Mouse (Mus musculus): ENCODE measurements around the gene Aasdh. TPM values are rescaled to one million over a fixed set of nuclear protein-coding genes. Genes with fewer than 3 reads are reported as not detected.

Aasdh gene
- polyA plus RNA-seq, 1 experiment from 2014 or later: 19.5 TPM

DNA sequence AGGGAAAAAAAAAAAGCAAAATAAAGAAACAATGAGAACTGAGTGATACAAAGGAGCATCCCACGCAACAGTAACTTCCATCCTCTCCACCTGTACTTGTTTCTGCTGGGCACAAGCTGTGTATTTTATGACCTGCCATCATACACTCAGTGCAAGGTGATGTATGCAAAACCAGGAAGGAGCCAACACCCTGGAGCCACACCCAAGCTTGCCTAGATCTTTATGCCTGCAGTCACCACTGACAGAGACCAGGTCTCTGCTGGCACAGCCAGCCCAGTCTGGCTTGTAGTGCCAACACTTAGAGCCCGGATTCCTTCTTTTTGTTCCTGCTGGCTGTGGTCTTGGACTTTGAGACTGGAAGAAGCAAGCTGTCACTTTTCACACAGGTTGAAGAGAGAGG lies 63.5 kb downstream of the Aasdh start:
- 86% methylated on average over 2 of the region's 2 CpGs for whole genome bisulfite sequencing
- ATAC-seq (ENCODE audit: low FRiP score, low TSS enrichment) (no peak), DNase-seq (no peak)
- no peaks in the 10 kb centered on the region for H3K9me3 ChIP-seq (ENCODE audit: control insufficient read depth, low read length)
- H3K27me3 ChIP-seq (ENCODE audit: control insufficient read depth, insufficient read depth, low read length): no peaks in the 10 kb centered on the region
- no peak overlapping the region for H3K4me3 ChIP-seq (replicated peaks; ENCODE audit: low read depth, low read length)
- H3K9ac ChIP-seq (replicated peaks; ENCODE audit: low read length): no peak overlapping the region
- H3K4me2 ChIP-seq (ENCODE audit: low read length): no peak overlapping the region
- peaks cover 15% of the 10 kb centered on the region for H3K4me1 ChIP-seq (ENCODE audit: control insufficient read depth, insufficient read depth, low read length)
- H3K36me3 ChIP-seq (ENCODE audit: control insufficient read depth, insufficient read depth, low read length): peaks cover 15% of the 10 kb centered on the region
- no peak overlapping the region for H3K27ac ChIP-seq (replicated peaks; ENCODE audit: low read depth, low read length)

- H3K4me1 ChIP-seq (ENCODE audit: control insufficient read depth, insufficient read depth, low read length): peaks cover 9% of the 10 kb centered on the region
- no peak overlapping the region for H3K4me2 ChIP-seq (ENCODE audit: low read length)
- no peak overlapping the region for H3K27ac ChIP-seq (replicated peaks; ENCODE audit: low read depth, low read length)
- ATAC-seq (ENCODE audit: low FRiP score, low TSS enrichment) (no peak), DNase-seq (no peak)
- H3K36me3 ChIP-seq (ENCODE audit: control insufficient read depth, insufficient read depth, low read length): peaks cover 12% of the 10 kb centered on the region
- H3K4me3 ChIP-seq (replicated peaks; ENCODE audit: low read depth, low read length): no peak overlapping the region
- 92% methylated on average over 6 of the region's 6 CpGs for WGBS
- H3K27me3 ChIP-seq (ENCODE audit: control insufficient read depth, insufficient read depth, low read length): no peaks in the 10 kb centered on the region
- no peak overlapping the region for H3K9ac ChIP-seq (replicated peaks; ENCODE audit: low read length)
- no peaks in the 10 kb centered on the region for H3K9me3 ChIP-seq (ENCODE audit: control insufficient read depth, low read length)
Observed at GRCm38 (mm10) chr5:76839786-76840185, 65.5 kb downstream of the Aasdh start.

DNA sequence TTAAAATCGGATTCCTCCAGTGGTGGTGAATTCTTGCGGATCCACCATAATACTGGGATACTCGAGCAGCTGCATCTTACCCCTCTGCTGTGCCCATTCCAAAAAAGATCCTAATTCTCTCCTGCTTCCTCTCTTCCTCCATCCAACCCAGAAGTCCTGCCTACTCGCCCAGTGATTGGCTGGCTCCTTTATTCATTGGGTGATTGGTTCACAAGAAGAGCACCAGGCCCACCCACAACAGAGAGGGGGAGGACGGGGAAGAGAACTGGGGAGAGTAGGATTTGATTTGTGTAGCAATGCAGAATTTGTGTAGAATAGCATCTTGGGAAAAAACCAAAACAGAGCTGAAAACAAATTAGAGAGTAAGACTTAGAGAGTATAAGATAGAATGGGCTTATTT lies 68.3 kb downstream of the Aasdh start:
- no peak overlapping the region for H3K9ac ChIP-seq (replicated peaks; ENCODE audit: low read length)
- DNase-seq (no peak), ATAC-seq (ENCODE audit: low FRiP score, low TSS enrichment) (no peak)
- WGBS: 63% methylated on average over 5 of the region's 5 CpGs
- no peaks in the 10 kb centered on the region for H3K9me3 ChIP-seq (ENCODE audit: control insufficient read depth, low read length)
- H3K4me1 ChIP-seq (ENCODE audit: control insufficient read depth, insufficient read depth, low read length): no peaks in the 10 kb centered on the region
- H3K27ac ChIP-seq (replicated peaks; ENCODE audit: low read depth, low read length): no peak overlapping the region
- H3K36me3 ChIP-seq (ENCODE audit: control insufficient read depth, insufficient read depth, low read length): peaks cover 18% of the 10 kb centered on the region
- no peak overlapping the region for H3K4me3 ChIP-seq (replicated peaks; ENCODE audit: low read depth, low read length)
- no peaks in the 10 kb centered on the region for H3K27me3 ChIP-seq (ENCODE audit: control insufficient read depth, insufficient read depth, low read length)
- no peak overlapping the region for H3K4me2 ChIP-seq (ENCODE audit: low read length)

GRCm38 (mm10) chr5:76832529-76833210 lies 72.6 kb downstream of the Aasdh start:
- H3K36me3 ChIP-seq (ENCODE audit: control insufficient read depth, insufficient read depth, low read length): 0 out of 2 replicates have a peak, but pooled peaks cover 10% of the 10 kb centered on the region
- H3K9me3 ChIP-seq (ENCODE audit: control insufficient read depth, low read length): no peaks in the 10 kb centered on the region
- no peaks in the 10 kb centered on the region for H3K27me3 ChIP-seq (ENCODE audit: control insufficient read depth, insufficient read depth, low read length)
- no peak overlapping the region for H3K9ac ChIP-seq (replicated peaks; ENCODE audit: low read length)
- no peak overlapping the region for H3K4me3 ChIP-seq (replicated peaks; ENCODE audit: low read depth, low read length)
- H3K4me1 ChIP-seq (ENCODE audit: control insufficient read depth, insufficient read depth, low read length): peaks cover 5% of the 10 kb centered on the region; the same call in 1 of the 2 replicates
- DNase-seq: no peak
- WGBS: 73% methylated on average over 17 of the region's 17 CpGs
- no peak overlapping the region for H3K4me2 ChIP-seq (ENCODE audit: low read length)
- H3K27ac ChIP-seq (replicated peaks; ENCODE audit: low read depth, low read length): no peak overlapping the region
- ATAC-seq (ENCODE audit: low FRiP score, low TSS enrichment): no peak

DNA sequence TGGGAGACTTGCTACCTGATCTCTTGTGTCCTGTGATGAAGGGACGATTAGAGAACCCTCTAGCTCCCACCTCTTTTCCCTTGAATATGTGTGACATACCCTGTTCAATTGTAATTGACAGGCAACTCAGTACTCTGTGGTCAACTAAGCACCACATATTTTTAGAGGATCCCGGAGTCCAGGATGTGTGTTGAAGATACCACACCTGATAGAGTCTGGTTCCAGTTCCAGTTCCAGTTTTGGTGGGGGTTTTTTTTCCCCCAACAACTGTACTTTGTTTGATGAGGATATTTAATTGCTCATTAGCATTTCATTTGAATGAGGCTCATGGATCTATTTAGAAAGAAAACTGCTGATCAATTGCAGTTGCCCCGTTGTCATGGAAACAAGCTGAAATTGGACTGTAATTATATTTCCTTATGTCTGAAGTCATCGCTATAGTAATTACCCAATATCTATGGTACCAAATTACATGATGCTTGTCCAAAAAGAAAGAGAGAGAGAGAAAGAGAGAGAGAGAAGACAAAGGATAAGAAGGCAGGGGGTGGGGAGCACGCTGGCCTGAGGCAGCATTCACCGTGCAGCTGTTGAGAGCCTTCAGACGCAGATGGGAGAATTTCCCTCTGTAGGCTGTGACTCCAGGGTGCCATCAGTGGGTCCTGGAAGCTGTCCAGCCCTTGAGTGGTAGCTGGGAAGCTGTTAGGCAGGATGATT lies 76.6 kb downstream of the Aasdh start:
- no peaks in the 10 kb centered on the region for H3K9me3 ChIP-seq (ENCODE audit: control insufficient read depth, low read length)
- no peak overlapping the region for H3K9ac ChIP-seq (replicated peaks; ENCODE audit: low read length)
- H3K4me2 ChIP-seq (ENCODE audit: low read length): no peak overlapping the region
- no peaks in the 10 kb centered on the region for H3K27me3 ChIP-seq (ENCODE audit: control insufficient read depth, insufficient read depth, low read length)
- 60% methylated on average over 7 of the region's 7 CpGs for WGBS
- H3K4me1 ChIP-seq (ENCODE audit: control insufficient read depth, insufficient read depth, low read length): peaks cover 5% of the 10 kb centered on the region; the same call in 1 of the 2 replicates
- peaks cover 19% of the 10 kb centered on the region; the same call in 1 of the 2 replicates for H3K36me3 ChIP-seq (ENCODE audit: control insufficient read depth, insufficient read depth, low read length)
- DNase-seq (peak; percentile 62), ATAC-seq (ENCODE audit: low FRiP score, low TSS enrichment) (peak; percentile 46; the same call in 1 of the 2 replicates)
- H3K4me3 ChIP-seq (replicated peaks; ENCODE audit: low read depth, low read length): no peak overlapping the region
- H3K27ac ChIP-seq (replicated peaks; ENCODE audit: low read depth, low read length): peak overlapping the region; percentile 77

Other genes with a start within 250 kb of the Aasdh start
- 52.1 and 60.0 TPM in 2 replicates for gene C530008M17Rik, start 249.0 kb downstream of the Aasdh start, polyA plus RNA-seq (2014; fragmentation: Nextera tagmentation; extraction: Ambion mirVana)
- 149 and 181 TPM in 2 replicates for gene Paics, start 45.8 kb upstream of the Aasdh start, polyA plus RNA-seq (2014; fragmentation: Nextera tagmentation; extraction: Ambion mirVana)
- gene Ppat, start 46.1 kb upstream of the Aasdh start, polyA plus RNA-seq (2014; fragmentation: Nextera tagmentation; extraction: Ambion mirVana): 9.2 and 13.1 TPM in 2 replicates
- 77.3 and 99.6 TPM in 2 replicates for gene Srp72, start 69.2 kb upstream of the Aasdh start, polyA plus RNA-seq (2014; fragmentation: Nextera tagmentation; extraction: Ambion mirVana)
- not detected in 2 replicates for gene Arl9, start 98.5 kb upstream of the Aasdh start, polyA plus RNA-seq (2014; fragmentation: Nextera tagmentation; extraction: Ambion mirVana)
- gene Thegl, start 110.5 kb upstream of the Aasdh start, polyA plus RNA-seq (2014; fragmentation: Nextera tagmentation; extraction: Ambion mirVana): 0.41 and 0.80 TPM in 2 replicates
- 0.82 and 0.93 TPM in 2 replicates for gene Hopx, start 209.6 kb upstream of the Aasdh start, polyA plus RNA-seq (2014; fragmentation: Nextera tagmentation; extraction: Ambion mirVana)